Mouse (Mus musculus) forebrain, embryonic 10.5 days (tissue): Measurements from ENCODE around the gene Gak. TPM values are rescaled to one million over a fixed set of nuclear protein-coding genes. Genes with fewer than 3 reads are reported as not detected.
"Not testable (repeated sequence)": the region's sequence is repeated elsewhere in the genome, so short reads cannot be mapped to it uniquely, and the experiment has no call there.

Experiments
- DNase-seq: peaks from one replicate; pipeline ENCODE4 v3.0.0-alpha.2; 2017; ENCODE audit warnings: low spot score; ENCODE audit errors: extremely low spot score
- H3K27ac ChIP-seq: fragments of 300-500 bp; sonication (generic); 2 replicates; pipeline ENCODE4 v1.5.1; 2016; ENCODE audit warnings: mild to moderate bottlenecking
- H3K27me3 ChIP-seq: fragments of 300-500 bp; sonication (generic); 2 replicates; pipeline ENCODE4 v1.6.1; 2016; ENCODE audit warnings: mild to moderate bottlenecking; ENCODE audit not compliant: poor library complexity, severe bottlenecking
- H3K36me3 ChIP-seq: fragments of 300-500 bp; sonication (generic); replicated peaks from 2 replicates; pipeline ENCODE4 v1.6.1; 2016; ENCODE audit warnings: mild to moderate bottlenecking, moderate library complexity
- H3K4me1 ChIP-seq: fragments of 300-500 bp; sonication (generic); 2 replicates; pipeline ENCODE4 v1.6.1; 2016
- H3K4me3 ChIP-seq: fragments of 300-500 bp; sonication (generic); 2 replicates; pipeline ENCODE4 v1.5.1; 2016; ENCODE audit warnings: mild to moderate bottlenecking, moderate library complexity
- H3K9me3 ChIP-seq: fragments of 300-500 bp; sonication (generic); 2 replicates; pipeline ENCODE4 v1.6.1; 2016; ENCODE audit warnings: mild to moderate bottlenecking, moderate library complexity
- WGBS: fragments of 180-500 bp; shearing (Covaris S2); methylation state at CpG from one replicate; pipeline ENCODE4 v1.1.7; 2016; 5-methylcytosine and 5-hydroxymethylcytosine counted together
- polyA plus RNA-seq: library from polyadenylated mRNA; unstranded; fragments of >200 nt; fragmentation: Nextera tagmentation; extraction: Ambion mirVana; gene quantifications from 2 replicates; pipeline ENCODE4 v1.2.1, GENCODE M21; 2016

Gene Gak
- polyA plus RNA-seq, 1 experiment from 2014 or later: 64.2 TPM

DNA sequence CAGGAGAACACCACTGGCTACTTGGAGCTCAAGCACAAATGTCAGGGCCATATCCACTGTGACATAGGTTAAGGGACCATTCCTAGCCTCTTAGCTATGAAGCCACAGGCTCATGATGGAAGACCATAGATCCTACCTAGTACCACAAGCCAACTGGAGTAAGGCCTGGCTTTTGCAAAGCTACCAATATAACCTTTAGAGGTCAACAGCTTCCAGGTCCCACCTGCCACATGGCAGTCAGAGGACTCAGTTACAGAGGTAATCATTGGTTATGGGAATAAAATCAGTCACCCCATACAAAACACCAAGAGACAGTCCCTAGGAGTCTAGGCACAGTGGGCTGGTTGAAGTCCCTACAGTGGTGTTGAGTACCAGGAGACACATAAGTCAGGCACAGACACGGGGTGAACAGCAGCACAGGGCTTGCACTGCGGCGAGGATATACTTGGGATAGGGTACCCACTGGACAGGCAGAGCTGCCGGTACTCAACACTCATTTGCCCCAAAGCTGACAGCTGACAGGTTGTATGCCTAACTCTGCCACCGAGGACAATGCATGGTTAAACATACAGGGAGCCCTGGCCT lies 21.7 kb upstream of the Gak start:
- no peak overlapping the region for H3K27ac ChIP-seq
- no peak for DNase-seq
- 88% methylated on average over 5 of the region's 5 CpGs for WGBS
- no peaks in the 10 kb centered on the region for H3K9me3 ChIP-seq
- H3K27me3 ChIP-seq: no peaks in the 10 kb centered on the region
- no peaks in the 10 kb centered on the region for H3K4me1 ChIP-seq
- no peak overlapping the region for H3K4me3 ChIP-seq
- peaks cover 99% of the 10 kb centered on the region for H3K36me3 ChIP-seq

GRCm38 (mm10) chr5:108650341-108650740 lies 20.8 kb upstream of the Gak start:
- no peak for DNase-seq
- no peaks in the 10 kb centered on the region for H3K4me1 ChIP-seq
- no peak overlapping the region for H3K27ac ChIP-seq
- no peak overlapping the region for H3K4me3 ChIP-seq
- H3K9me3 ChIP-seq: no peaks in the 10 kb centered on the region
- WGBS: 92% methylated on average over 7 of the region's 7 CpGs
- no peaks in the 10 kb centered on the region for H3K27me3 ChIP-seq
- peaks cover 99% of the 10 kb centered on the region for H3K36me3 ChIP-seq

DNA sequence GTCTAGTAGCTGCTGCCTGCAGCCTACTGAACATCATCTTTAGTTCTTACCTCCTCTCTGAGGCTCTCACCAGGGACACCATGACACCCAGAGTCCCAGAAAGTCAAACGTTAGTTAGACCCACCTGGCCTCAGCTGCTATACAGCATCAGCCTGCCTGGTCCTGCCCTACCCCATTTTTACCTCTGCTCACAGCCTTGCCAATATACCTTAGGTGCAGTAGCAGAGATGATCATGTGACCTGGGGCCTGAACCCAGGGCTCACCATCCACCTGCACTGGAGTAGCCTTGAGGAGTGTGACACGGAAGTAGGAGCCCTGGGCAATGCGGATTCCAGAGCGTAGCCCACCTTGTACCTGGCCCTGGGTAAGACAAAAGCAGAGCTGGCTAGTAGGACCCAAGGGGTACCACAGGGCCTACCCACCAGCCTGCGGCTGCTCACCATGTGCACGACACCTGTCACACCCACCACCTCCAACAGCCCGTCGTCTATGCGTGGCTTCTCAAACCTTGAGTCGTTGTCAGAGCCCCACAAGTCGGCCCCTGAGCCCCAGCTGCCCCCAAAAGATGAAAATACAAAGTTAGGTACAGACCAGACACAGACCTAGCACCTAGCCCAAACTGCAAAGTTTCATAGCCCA lies 19.5 kb upstream of the Gak start:
- Histone ChIP-seq H3K27ac (no peak overlapping the region), H3K4me1 (no peaks in the 10 kb centered on the region), H3K4me3 (no peak overlapping the region), H3K9me3 (no peaks in the 10 kb centered on the region), H3K27me3 (no peaks in the 10 kb centered on the region), H3K36me3 (peaks cover 98% of the 10 kb centered on the region)
- no peak for DNase-seq
- WGBS: 86% methylated on average over 11 of the region's 11 CpGs

DNA sequence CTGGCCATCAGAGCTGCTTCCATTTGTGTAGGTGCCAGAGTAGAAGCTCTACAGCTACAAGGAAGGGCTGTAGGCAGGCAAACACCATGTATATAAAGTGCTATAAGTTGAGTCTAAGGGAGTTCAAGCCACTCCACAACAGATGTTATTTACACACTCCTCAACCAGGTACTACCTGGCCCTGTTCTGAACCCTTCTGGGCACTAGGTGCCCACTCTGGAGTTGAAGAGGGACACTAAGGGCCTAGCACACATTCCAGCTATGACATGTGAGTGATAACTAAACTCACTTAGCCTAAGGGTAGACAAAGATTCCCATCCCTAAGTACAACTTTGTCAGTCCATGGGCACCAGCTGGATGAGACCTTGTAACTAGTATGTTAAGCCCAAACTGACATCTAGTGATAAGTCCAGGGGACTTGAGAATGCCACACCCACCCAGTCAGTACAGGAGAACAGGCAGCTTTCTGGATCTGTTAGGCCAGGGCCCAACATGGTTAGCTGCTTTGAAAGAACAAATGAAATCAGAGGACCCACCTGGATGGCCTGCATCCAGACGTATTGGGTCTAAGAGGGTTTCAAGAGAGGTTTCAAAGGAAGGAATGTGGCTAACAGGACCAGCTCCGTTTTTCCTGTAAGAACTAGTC lies 18.4 kb upstream of the Gak start:
- Histone ChIP-seq H3K4me3 (no peak overlapping the region), H3K36me3 (peaks cover 92% of the 10 kb centered on the region), H3K4me1 (no peaks in the 10 kb centered on the region), H3K9me3 (no peaks in the 10 kb centered on the region), H3K27ac (no peak overlapping the region), H3K27me3 (no peaks in the 10 kb centered on the region)
- 87% methylated on average over 2 of the region's 2 CpGs for WGBS
- DNase-seq: no peak

GRCm38 (mm10) chr5:108647311-108647710 lies 17.8 kb upstream of the Gak start:
- no peaks in the 10 kb centered on the region for H3K27me3 ChIP-seq
- H3K9me3 ChIP-seq: no peaks in the 10 kb centered on the region
- no peak for DNase-seq
- H3K4me3 ChIP-seq: no peak overlapping the region
- 94% methylated on average over 2 of the region's 2 CpGs for WGBS
- H3K36me3 ChIP-seq: peaks cover 88% of the 10 kb centered on the region
- no peak overlapping the region for H3K27ac ChIP-seq
- H3K4me1 ChIP-seq: no peaks in the 10 kb centered on the region

DNA sequence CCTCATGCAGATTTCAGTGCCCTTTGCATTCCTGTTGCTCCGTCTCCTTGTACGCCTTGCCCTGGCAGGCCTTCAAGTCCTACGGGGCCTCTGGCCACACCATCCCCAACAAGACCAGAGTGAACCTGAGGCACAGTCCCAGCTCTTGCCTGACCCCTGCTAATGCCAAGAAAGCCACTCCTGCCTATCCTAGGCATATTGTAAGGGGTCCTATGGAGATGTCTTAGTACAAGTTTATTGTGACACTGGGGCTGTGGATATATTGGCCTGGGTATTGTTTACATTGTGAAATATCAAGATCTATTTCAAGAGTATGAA lies 16.7 kb upstream of the Gak start:
- 96% methylated on average over 3 of the region's 3 CpGs for WGBS
- Histone ChIP-seq H3K27me3 (no peaks in the 10 kb centered on the region), H3K36me3 (peaks cover 83% of the 10 kb centered on the region), H3K9me3 (no peaks in the 10 kb centered on the region), H3K4me1 (no peaks in the 10 kb centered on the region), H3K4me3 (no peak overlapping the region), H3K27ac (no peak overlapping the region)
- DNase-seq: no peak

DNA sequence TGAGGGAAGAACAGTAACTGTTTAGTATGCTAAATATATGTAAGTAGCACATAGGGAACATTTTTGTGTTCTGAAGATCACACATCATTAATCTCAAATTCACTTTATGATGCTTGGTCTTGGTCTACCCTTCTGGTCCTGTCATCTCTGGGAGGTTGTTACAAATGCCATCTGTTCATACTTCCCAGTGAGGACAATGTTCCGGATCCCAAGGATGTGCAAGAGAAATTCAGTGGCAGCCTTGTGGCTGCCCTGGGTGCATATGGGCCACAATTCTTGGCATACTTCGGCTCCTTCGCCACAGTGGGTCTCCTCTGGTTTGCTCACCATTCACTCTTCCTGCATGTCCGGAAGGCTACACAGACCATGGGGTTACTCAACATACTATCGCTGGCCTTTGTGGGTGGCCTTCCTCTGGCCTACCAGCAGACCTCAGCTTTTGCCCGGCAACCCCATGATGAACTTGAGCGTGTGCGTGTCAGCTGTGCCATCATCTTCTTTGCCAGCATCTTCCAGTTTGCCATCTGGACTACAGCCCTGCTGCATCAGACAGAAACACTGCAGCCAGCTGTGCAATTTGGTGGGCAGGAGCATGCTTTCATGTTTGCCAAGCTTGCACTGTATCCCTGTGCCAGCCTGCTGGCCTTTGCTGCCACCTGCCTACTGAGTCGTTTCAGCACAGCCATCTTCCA lies 16.2 kb upstream of the Gak start:
- Histone ChIP-seq H3K27ac (no peak overlapping the region), H3K36me3 (peaks cover 78% of the 10 kb centered on the region), H3K4me1 (no peaks in the 10 kb centered on the region), H3K4me3 (no peak overlapping the region), H3K9me3 (no peaks in the 10 kb centered on the region), H3K27me3 (no peaks in the 10 kb centered on the region)
- no peak for DNase-seq
- 87% methylated on average over 9 of the region's 9 CpGs for WGBS

- peaks cover 57% of the 10 kb centered on the region for H3K36me3 ChIP-seq
- no peak for DNase-seq
- no peaks in the 10 kb centered on the region for H3K27me3 ChIP-seq
- 91% methylated on average over 2 of the region's 2 CpGs for WGBS
- H3K9me3 ChIP-seq: no peaks in the 10 kb centered on the region
- no peak overlapping the region for H3K27ac ChIP-seq
- no peaks in the 10 kb centered on the region for H3K4me1 ChIP-seq
- H3K4me3 ChIP-seq: no peak overlapping the region
Observed at GRCm38 (mm10) chr5:108643674-108644073, 14.1 kb upstream of the Gak start.

DNA sequence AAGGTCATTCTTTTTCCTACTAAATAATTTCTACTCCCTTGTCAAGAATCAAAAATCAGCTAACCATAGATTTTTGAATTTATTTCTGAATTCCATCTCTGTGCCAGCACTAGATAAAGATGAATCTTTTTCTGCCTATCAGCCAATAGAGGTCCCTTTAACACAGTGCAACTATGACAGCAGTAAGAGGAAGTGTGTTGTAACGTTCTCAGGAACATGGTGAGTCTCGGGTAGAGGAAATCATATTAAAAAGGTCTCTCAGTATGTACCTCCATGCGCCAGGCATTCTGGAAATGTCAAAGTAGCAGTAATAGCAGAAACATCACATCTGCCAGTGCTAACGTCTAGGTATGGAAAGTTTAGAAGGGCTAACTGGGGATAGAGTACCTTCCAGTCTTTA lies 6.6 kb upstream of the Gak start:
- Histone ChIP-seq H3K9me3 (no peaks in the 10 kb centered on the region), H3K36me3 (peaks cover 5% of the 10 kb centered on the region; the same call in 1 of the 2 replicates), H3K27ac (no peak overlapping the region), H3K4me1 (no peaks in the 10 kb centered on the region), H3K27me3 (no peaks in the 10 kb centered on the region), H3K4me3 (no peak overlapping the region)
- 84% methylated on average over 4 of the region's 4 CpGs for WGBS
- no peak for DNase-seq

DNA sequence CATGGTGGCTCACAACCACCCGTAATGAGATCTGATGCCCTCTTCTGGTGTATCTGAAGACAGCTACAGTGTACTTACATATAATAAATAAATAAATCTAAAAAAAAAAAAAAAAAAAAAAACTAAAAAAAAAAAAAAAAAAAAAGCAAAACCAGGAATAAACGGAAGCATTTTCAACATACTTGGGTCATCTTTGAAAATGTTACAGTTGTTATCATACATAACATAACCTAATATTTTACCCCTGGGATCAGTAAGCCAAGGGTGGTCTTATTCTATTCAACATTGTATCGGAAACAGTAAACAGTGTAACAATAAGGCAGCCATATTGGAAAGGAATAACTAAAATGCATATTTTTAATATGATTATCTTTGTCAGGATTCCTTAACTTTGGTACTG lies 4.5 kb upstream of the Gak start:
- 75% methylated on average over 3 of the region's 3 CpGs for WGBS
- not testable (repeated sequence) for H3K27ac ChIP-seq, H3K4me1 ChIP-seq, DNase-seq, H3K27me3 ChIP-seq, H3K9me3 ChIP-seq, H3K4me3 ChIP-seq, H3K36me3 ChIP-seq

DNA sequence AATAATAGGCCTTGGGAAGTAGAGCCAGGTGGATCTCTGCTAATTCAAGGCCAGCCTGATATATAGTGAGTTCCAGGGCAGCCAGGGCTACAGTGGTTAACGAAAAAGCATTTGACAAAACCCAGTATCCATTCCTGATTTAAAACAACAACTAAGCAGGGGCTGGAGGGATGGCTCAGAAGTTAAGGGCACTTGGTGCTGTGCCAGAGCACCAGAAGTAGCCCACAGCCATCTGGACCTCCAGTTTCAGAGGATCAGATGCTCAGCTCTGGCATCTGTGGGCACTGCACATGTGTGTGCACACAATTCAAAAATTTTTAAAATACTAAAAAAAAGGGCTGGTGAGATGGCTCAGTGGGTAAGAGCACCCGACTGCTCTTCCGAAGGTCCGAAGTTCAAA lies 4.1 kb upstream of the Gak start:
- no peak overlapping the region for H3K27ac ChIP-seq
- peaks cover 13% of the 10 kb centered on the region for H3K4me1 ChIP-seq
- DNase-seq: no peak
- 80% methylated on average over 4 of the region's 4 CpGs for WGBS
- H3K9me3 ChIP-seq: no peaks in the 10 kb centered on the region
- no peak overlapping the region for H3K4me3 ChIP-seq
- H3K36me3 ChIP-seq: peaks cover 5% of the 10 kb centered on the region; the same call in 1 of the 2 replicates
- no peaks in the 10 kb centered on the region for H3K27me3 ChIP-seq

GRCm38 (mm10) chr5:108628891-108629633 lies 493 bp downstream of the Gak start:
- Histone ChIP-seq H3K9me3 (no peaks in the 10 kb centered on the region), H3K27ac (peak overlapping the region; percentile 90), H3K36me3 (peaks cover 8% of the 10 kb centered on the region), H3K27me3 (no peaks in the 10 kb centered on the region), H3K4me1 (peaks cover 24% of the 10 kb centered on the region), H3K4me3 (peak overlapping the region; percentile 83)
- no peak for DNase-seq
- 3% methylated on average over 32 of the region's 32 CpGs for WGBS
